In genomic region chr16:57560185-57560584, GRCm38 (mm10) we compare ENCODE assay signal across 24 mouse cellular contexts. TPM values are rescaled to one million over a fixed set of nuclear protein-coding genes. Genes with fewer than 3 reads are reported as not detected.
DNase-seq lines count a peak whose midpoint lies in the region; ATAC-seq and TF ChIP-seq lines count a peak whose summit lies in the region.
"Had no signal": no experiment of that assay in that cellular context is flagged by ENCODE, and none has a peak within 500 bp of the region (broad histone marks: within the 10 kb centered on the region; RNA-seq: fewer than 3 reads in every experiment).

No protein-coding gene starts in this region.

- WGBS in heart, adult 2 months: 68% methylated on average over 1 of the region's 1 CpGs
- WGBS in heart, embryonic 11.5 days (ENCODE audit: insufficient replicate concordance): 90% methylated on average over 1 of the region's 1 CpGs

- intact Hi-C loops in heart, postnatal 14 days (cut with DNase I): no loop called here
- intact Hi-C loops in heart, adult 2 months (cut with DNase I): no loop called here

- H3K27ac ChIP-seq in heart, adult 2 months: 0 out of 2 replicates have a peak overlapping the region, but pooled peaks have one; percentile 7
- H3K27ac ChIP-seq in heart, embryonic 11.5 days (ENCODE audit: low read depth, low read length): no peak overlapping the region
- H3K27ac ChIP-seq in MEL (ENCODE audit: control insufficient read depth, low read depth, low read length): no peak overlapping the region
- H3K27ac ChIP-seq in embryonic fibroblast, embryonic 13.5 days (ENCODE audit: insufficient read depth, low read length): peak overlapping the region; percentile 34; the same call in 1 of the 2 replicates

- peaks cover 65% of the 10 kb centered on the region for H3K36me3 ChIP-seq in heart, adult 2 months (ENCODE audit: control insufficient read depth, insufficient read depth, low read length)
- no peaks in the 10 kb centered on the region for H3K36me3 ChIP-seq in heart, embryonic 11.5 days (ENCODE audit: control insufficient read depth, insufficient read depth, low read length)
- H3K36me3 ChIP-seq in MEL (ENCODE audit: control insufficient read depth in 1 of 2, insufficient read depth in 2 of 2, low read length in 2 of 2): no peaks in the 10 kb centered on the region; a peak in 2 of 4 replicates

- no peak for ATAC-seq in heart, embryonic 11.5 days (replicated peaks; ENCODE audit: insufficient number of reproducible peaks, low FRiP score, low TSS enrichment)
- ATAC-seq: activated CD4-positive, CD25-positive, alpha-beta regulatory T cell, adult 4 months; CD4-positive, CD25-positive, alpha-beta regulatory T cell, adult 4 months; Patski had no signal

- no peaks in the 10 kb centered on the region for H3K27me3 ChIP-seq in heart, adult 2 months (ENCODE audit: control insufficient read depth, insufficient read depth, low read length)
- no peaks in the 10 kb centered on the region for H3K27me3 ChIP-seq in heart, embryonic 11.5 days (ENCODE audit: control insufficient read depth, insufficient read depth, low read length)
- H3K27me3 ChIP-seq in MEL (ENCODE audit: control insufficient read depth in 1 of 2, insufficient read depth in 2 of 2, low read length in 2 of 2): no peaks in the 10 kb centered on the region
- H3K27me3 ChIP-seq: CH12.LX, Patski had no signal

- TF ChIP-seq CTCF in heart, adult 2 months (IDR thresholded peaks at IDR 0.05): no peak
- TF ChIP-seq CTCF in MEL (IDR thresholded peaks at IDR 0.05 in 2 of 3, conservative IDR thresholded peaks at IDR 0.05 in 1 of 3; ENCODE audit: control insufficient read depth in 1 of 3, insufficient read depth in 1 of 3, low read depth in 2 of 3, low read length in 3 of 3, poor library complexity in 1 of 3, severe bottlenecking in 1 of 3): no peak
- no peak for TF ChIP-seq CTCF in embryonic fibroblast, embryonic 13.5 days (IDR thresholded peaks at IDR 0.05; ENCODE audit: borderline replicate concordance, insufficient read depth, low read length)

- no peak overlapping the region for H3K4me2 ChIP-seq in heart, embryonic 11.5 days

- no peaks in the 10 kb centered on the region for H3K9me3 ChIP-seq in heart, embryonic 11.5 days (replicated peaks; ENCODE audit: control insufficient read depth, low read length)
- no peaks in the 10 kb centered on the region for H3K9me3 ChIP-seq in MEL (replicated peaks; ENCODE audit: insufficient read depth, low read length)
- H3K9me3 ChIP-seq: G1E had no signal

- no peak overlapping the region for H3K4me3 ChIP-seq in heart, adult 2 months
- no peak overlapping the region for H3K4me3 ChIP-seq in heart, embryonic 11.5 days (ENCODE audit: low read depth, low read length)
- H3K4me3 ChIP-seq in MEL (ENCODE audit: control insufficient read depth in 1 of 2, insufficient read depth in 1 of 2, low read depth in 2 of 2, low read length in 2 of 2): no peak overlapping the region
- H3K4me3 ChIP-seq in embryonic fibroblast, embryonic 13.5 days (ENCODE audit: insufficient read depth, low read length): no peak overlapping the region

- H3K9ac ChIP-seq in heart, adult 2 months (ENCODE audit: low read depth, low read length): no peak overlapping the region
- no peak overlapping the region for H3K9ac ChIP-seq in heart, embryonic 11.5 days (ENCODE audit: low read depth, low read length)
- H3K9ac ChIP-seq in MEL (ENCODE audit: control insufficient read depth, low read depth, low read length, poor library complexity, severe bottlenecking): no peak overlapping the region

- TF ChIP-seq RAD21 in MEL (IDR thresholded peaks at IDR 0.05; ENCODE audit: low read depth, low read length): no peak

- TF ChIP-seq EP300 in heart, adult 2 months (IDR thresholded peaks at IDR 0.05; ENCODE audit: insufficient read depth, low read depth, low read length): no peak
- TF ChIP-seq EP300 in MEL (IDR thresholded peaks at IDR 0.05; ENCODE audit: low read depth in 1 of 2, low read length in 2 of 2): no peak; a peak in 1 of 4 replicates

- peaks cover 17% of the 10 kb centered on the region for H3K4me1 ChIP-seq in heart, adult 2 months (ENCODE audit: control insufficient read depth, insufficient read depth, low read length)
- H3K4me1 ChIP-seq in heart, embryonic 11.5 days (ENCODE audit: control insufficient read depth, insufficient read depth, low read length): peaks cover 7% of the 10 kb centered on the region
- H3K4me1 ChIP-seq in MEL (ENCODE audit: control insufficient read depth in 1 of 2, insufficient read depth in 2 of 2, low read length in 2 of 2): peaks cover 0 to 3% of the 10 kb centered on the region in 2 experiments; a peak in 1 of 4 replicates
- H3K4me1 ChIP-seq in embryonic fibroblast, embryonic 13.5 days (ENCODE audit: control insufficient read depth, insufficient read depth, low read length): peaks cover 29% of the 10 kb centered on the region

- TF ChIP-seq POLR2A in heart, adult 2 months (IDR thresholded peaks at IDR 0.05; ENCODE audit: insufficient read depth, low read depth, low read length): no peak
- TF ChIP-seq POLR2A in MEL (IDR thresholded peaks at IDR 0.05; ENCODE audit: control insufficient read depth in 1 of 2, insufficient read depth in 1 of 2, low read depth in 1 of 2, low read length in 2 of 2, poor library complexity in 1 of 2): no peak
- no peak for TF ChIP-seq POLR2A in embryonic fibroblast, embryonic 13.5 days (IDR thresholded peaks at IDR 0.05; ENCODE audit: low read depth, low read length)

- peaks cover 2% of the 10 kb centered on the region for H3K79me2 ChIP-seq in heart, adult 2 months (replicated peaks; ENCODE audit: control insufficient read depth, insufficient read depth, low read length)
- H3K79me2 ChIP-seq in MEL (ENCODE audit: control insufficient read depth, insufficient read depth, low read length, poor library complexity): no peaks in the 10 kb centered on the region

- peak; percentile 56 for DNase-seq in heart, adult 11 months
- DNase-seq in heart, postnatal 14 days: no peak
- no peak for DNase-seq in heart, adult 2 months
- DNase-seq in MEL (ENCODE audit: low read depth, low spot score): no peak
- DNase-seq in thymus, postnatal 36 days: no peak
- DNase-seq in adrenal gland, adult 18-20 months (ENCODE audit: low spot score in 2 of 2): no peak
- DNase-seq: adrenal gland, adult 2 months; adrenal gland, adult 8-10 months; adrenal gland, postnatal 10 days; adrenal gland, postnatal 14 days; adrenal gland, postnatal 25 days; adrenal gland, postnatal 36 days; B cell, adult 2 months; cerebellum, adult 11 months; cerebellum, adult 11-12 months; cerebellum, adult 18-20 months; cerebellum, adult 2 months had no signal

TF ChIP-seq in MEL, 35 proteins besides CTCF, POLR2A, EP300 and RAD21:
- TF ChIP-seq GATA1 (IDR thresholded peaks at IDR 0.05; ENCODE audit: low read depth, low read length) (no peak), USF1 (IDR thresholded peaks at IDR 0.05; ENCODE audit: low read depth, low read length) (peak; percentile 54; the same call in 1 of the 2 replicates), BHLHE40 (IDR thresholded peaks at IDR 0.05; ENCODE audit: borderline replicate concordance, low read depth, low read length) (no peak)
TF ChIP-seq in MEL: peak in this region for 1.

RNA-seq across cellular contexts. Expression of gene Cmss1, which starts 46.5 kb away (rescaled TPM):
- 10 to 100 TPM; 54.0 to 56.2 TPM for total RNA-seq in heart, postnatal 14 days (2021)
- total RNA-seq in heart, adult 2 months (2021): 10 to 100 TPM; 66.9 to 74.3 TPM
- 17.6 and 30.2 TPM in 2 replicates for polyA plus RNA-seq in heart, adult 2 months (2012; rRNA removed)
- 34.2 and 36.6 TPM in 2 replicates for polyA plus RNA-seq in heart, embryonic 11.5 days (2014; fragmentation: Nextera tagmentation; extraction: Ambion mirVana)
- total RNA-seq in MEL (2012; rRNA removed): 75.4 and 80.9 TPM in 2 replicates
- 10 to 100 TPM in 1 of 2 experiments, not detected in 1; 94.7 TPM for polyA plus RNA-seq in MEL (2012; ENCODE audit: insufficient read depth in 1 of 2, insufficient read length in 2 of 2, low read depth in 1 of 2, low replicate concordance in 2 of 2, missing spikeins in 1 of 2)
- polyA plus RNA-seq in embryonic fibroblast, embryonic 13.5 days (2011; ENCODE audit: insufficient read length, low read depth, missing spikeins): 6.3 and 9.0 TPM in 2 replicates
- total RNA-seq in adrenal gland, adult 18-20 months (2021): 10 to 100 TPM; 15.0 to 16.9 TPM

Comparison
In these comparisons a context has a peak if more than half of its experiments do, and no peak if none do; other contexts are left out.
1. H3K27ac ChIP-seq: peak in heart, adult 2 months (single experiment) and embryonic fibroblast, embryonic 13.5 days (single experiment); none in heart, embryonic 11.5 days (single experiment) and MEL (single experiment).